Mouse (Mus musculus) layer of hippocampus, adult 11-12 months (tissue): Measurements from ENCODE around the gene Slc16a6.

Experiments
- DNase-seq: peaks from one replicate; pipeline ENCODE4 v3.0.0; 2022; ENCODE audit warnings: low spot score

Slc16a6 gene

DNA sequence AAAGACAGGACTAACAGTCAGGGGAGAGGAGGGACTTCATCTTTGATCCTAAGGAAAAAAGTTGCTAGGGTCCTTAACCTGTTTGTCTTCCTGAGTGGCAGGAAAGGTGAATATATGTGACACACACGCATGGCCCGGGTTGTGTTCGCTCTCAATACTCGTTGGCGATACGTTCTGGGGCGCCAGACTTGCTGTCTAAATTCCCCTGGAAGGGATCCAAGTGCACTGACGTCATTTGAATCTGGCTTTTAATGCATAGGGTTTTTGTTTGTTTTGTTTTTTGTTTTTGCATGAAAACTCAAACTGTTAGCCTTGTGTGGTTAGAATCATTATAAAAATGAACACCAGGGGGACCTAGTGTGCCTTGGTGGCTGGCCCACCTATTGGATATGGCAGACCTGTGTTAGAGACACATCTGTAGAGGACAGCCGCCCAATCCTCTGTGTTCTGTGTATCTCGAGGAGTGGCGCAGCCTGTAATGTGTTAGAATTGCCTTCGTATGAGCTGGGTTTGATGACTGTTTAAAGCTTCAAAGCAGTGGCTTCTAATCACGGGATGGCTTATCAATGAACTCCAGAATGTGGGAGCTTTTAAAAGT, 27.9 kb downstream of the Slc16a6 start:
- peak; percentile 32 for DNase-seq

DNA sequence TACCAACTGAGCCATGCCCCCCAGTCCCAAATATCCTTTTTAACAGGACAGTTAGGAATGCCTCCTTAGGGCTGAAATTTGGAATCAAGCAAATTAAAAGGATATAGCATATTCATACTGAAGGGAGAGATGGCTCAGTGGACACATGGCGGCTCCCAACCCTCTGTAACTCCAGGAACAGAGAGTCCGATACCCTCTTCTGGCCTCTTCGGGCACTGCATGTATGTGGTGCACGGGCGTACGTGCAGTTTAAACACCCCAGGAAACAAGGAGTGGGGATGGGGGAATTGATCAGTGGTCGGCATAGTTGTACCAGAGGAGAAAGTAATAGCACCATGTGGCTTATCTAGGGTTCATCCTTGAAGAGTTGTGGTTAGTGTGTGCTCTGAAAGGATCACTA, 28.8 kb downstream of the Slc16a6 start:
- no peak for DNase-seq

DNA sequence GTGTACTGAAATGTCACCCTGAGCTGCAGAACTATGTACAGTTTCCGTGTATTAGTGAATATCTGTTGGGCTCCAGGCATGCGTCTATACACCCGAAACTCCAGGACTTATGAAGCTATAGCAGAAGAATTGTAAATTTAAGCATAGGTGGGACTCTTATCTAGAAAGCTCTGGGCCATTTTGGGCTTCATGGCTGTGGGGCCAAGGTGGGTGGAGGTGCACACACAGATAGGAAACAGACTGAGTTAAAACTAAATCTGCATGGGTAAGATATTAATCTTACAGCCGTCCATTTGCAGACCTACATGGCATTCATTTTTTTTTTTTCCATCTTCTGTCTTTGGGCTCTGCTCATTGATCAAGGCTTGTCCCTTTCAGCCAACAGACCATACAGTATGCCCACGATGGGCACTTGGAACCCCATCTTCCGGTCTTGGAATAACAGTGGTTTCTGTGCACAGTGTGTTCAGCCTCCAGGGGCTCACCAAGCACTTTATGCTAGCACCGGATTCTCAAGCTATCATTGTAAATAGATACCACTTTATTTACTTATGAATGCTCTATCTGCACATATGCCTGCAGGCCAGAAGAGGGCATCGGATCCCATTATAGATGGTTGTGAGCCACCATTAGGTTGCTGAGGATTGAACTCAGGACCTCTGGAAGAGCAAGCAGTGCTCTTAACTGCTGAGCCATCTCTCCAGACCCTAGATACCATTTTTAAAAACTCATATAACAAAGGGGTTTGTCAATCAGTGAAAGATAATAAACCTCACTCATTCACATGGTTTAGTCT, 29.7 kb downstream of the Slc16a6 start:
- DNase-seq, result no peak

DNA sequence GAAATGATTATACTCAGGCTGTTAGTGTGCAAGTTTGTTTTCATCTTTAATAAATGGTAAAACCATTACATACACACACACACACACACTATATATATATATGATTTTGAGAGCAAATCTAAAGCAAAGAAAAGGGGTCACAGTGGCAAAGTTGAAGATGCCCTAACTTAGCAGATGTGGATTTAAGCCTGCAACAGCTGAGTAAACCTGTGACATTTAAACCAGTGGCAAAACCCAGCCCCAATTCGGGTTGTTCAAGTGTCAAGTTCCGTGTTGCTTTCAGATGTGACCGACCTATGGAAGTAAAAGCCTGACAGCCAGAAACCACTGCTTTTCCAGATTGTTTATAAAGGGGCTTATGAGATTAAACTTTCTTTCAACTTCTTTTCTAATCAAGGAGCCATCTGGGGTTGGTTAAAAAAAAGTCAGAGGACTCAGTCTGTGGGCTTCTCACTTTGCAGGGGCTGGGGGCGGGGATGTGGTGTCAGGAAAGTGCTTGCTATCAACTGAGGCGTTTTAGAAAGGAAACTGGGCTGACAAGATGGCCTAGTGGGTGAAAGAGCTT, 31.1 kb downstream of the Slc16a6 start:
- DNase-seq, result no peak

DNA sequence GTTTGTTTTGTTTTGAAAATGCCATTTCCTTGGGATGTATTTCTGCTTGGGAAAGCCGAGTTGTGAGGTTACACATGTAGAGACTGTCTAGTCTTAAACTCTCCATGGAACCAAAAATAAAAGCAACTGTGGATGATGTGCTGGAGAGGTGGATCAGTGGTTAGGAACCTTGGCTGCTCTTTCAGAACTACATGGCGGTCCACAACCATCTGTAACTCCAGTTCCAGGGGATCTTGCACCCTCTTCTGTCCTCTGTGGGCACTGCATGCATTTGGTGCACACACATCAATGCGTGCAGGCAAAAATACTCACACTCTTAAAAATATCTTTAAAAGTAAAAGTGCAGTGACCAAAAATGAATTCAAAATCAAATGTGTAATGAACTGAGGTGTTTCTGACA, 32.3 kb downstream of the Slc16a6 start:
- no peak for DNase-seq

DNA sequence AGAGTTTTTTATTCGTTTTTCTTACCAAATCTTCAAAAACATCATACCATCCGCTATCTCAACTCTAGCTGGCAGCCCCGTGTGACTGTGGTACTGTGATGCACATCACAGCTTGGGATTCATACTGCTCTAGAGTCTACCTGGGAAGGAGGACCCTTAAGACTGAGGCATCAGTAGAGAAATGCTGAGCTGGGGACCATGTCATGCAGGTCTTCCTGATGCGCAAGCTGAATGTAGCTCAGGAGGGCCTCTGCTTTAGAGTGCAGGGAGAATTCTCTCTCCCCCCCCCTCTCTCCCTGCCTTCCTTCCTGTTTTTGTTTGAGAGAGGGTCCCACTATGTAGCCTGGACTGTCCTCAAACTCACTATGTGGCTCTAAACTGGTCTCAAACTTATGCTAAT, 32.8 kb downstream of the Slc16a6 start:
- DNase-seq, result no peak

DNA sequence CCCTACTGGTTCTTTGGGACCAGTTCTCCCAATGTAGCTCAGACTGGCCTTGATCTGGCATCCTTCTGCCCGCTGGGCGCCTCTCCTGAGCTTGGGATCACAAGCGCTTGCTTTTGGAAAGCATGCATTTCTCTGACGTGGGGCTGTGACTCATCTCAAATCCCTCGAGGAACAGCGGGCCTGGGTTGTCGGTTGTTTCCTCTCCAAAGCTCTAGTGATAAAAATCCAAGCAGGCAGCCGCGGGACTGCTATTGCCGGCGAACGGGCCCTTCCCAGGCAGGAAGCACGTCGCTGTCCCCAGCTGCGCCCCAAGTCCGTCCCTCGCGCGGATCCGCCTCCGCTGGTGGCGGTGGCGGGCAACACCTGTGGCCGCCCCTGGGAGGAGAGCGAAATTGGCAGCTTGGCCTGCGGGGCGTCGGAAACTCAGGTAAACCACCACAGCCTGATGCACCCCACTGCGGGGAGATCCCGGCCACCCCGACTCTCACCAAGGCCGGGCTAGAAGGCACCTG, 33.5 kb downstream of the Slc16a6 start:
- DNase-seq, result peak; percentile 63

DNA sequence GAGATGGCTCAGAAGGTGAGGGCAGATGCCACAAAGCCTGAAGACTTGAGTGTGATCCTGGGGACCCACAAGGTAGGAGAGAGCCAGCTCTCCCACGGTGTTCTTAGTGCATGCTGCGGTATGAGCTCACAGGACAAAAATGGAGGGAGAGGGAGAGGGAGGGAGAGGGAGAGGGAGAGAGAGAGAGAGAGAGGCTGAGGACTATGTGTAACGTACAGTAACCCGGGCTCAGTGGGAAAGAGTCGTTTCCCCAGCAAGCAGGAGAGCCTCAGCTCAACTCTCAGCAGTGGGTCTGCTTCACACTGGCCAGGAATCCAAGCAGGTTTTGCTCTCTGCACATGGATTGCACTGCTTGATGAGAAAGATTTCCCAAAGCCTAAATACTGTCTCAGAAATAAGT, 34.2 kb downstream of the Slc16a6 start:
- DNase-seq, result no peak

DNA sequence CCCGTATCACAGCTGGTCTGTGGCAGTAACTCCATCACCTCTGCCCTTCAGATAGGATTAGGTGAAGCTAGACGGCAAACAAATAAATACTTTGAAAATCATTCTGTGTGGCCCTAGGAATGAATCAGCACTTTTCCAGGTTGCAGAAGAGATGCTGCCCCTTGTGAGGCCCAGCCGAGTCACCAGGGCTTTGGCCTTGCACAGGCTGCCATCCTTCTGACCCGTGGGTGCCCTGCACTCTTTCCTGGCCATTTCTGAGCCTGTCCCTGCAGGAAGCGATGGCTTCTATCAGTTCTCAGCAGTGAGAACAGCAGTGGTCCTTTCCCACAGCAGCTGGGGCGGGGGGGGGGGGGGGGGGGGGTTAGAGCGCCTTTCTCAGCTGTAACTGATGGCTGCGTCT, 36.5 kb downstream of the Slc16a6 start:
- no peak for DNase-seq

DNA sequence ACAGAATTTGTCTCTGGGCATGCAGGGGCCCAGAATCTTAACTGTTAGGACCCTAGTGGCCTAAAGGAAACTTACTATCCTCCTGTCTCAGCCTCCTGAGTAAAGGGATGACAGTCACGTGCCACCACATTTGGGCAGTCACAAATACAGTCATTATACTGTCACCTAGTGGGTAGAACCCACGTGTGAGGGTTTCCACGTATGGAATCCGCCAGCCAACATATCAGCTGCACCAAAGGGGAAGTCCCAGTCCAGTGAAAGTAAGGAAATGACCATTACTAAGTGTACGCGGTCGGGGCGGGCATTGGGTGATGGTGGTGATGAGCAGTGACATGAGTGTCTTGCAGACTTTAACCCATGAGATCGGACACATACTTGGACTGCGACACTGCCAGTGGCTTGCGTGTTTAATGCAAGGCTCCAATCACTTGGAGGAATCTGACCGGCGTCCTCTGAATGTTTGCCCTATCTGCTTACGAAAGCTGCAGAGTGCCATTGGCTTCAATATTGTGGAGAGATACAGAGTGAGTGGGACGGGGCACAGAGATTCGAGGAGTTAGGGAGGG, 39.1 kb downstream of the Slc16a6 start:
- DNase-seq, result no peak

DNA sequence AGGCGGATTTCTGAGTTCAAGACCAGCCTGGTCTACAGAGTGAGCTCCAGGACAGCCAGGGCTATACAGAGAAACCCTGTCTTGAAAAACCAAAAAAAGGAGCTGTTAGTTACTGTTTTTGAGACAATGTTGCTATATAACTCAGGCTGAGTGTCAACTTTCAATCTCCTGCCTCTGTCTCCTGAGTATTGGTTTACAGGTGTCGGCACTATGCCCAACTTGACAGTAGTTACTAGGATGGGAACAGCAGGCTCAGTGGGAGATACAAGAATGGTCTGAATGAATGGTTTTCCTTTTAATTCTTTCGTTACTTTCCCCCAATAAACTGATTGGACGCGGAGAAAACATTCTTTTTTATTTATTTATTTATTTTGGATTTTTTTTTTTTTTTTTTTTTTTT, 46.0 kb downstream of the Slc16a6 start:
- DNase-seq, result no peak

DNA sequence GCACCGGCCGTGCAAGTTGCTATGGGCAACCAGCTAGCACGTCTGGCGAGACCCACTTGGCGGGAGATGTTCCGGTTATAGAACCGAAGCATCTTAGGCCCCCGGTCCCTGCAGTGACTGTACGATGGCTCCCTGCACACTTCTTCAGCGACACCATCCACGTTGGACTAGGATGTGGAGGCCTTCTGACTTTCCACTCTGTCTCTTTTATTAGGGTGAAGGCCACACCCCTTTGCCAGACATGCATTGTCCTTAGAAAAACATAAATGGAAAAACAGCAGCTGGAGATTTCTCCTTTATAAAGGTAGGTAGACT, 47.2 kb downstream of the Slc16a6 start:
- DNase-seq, result no peak

DNA sequence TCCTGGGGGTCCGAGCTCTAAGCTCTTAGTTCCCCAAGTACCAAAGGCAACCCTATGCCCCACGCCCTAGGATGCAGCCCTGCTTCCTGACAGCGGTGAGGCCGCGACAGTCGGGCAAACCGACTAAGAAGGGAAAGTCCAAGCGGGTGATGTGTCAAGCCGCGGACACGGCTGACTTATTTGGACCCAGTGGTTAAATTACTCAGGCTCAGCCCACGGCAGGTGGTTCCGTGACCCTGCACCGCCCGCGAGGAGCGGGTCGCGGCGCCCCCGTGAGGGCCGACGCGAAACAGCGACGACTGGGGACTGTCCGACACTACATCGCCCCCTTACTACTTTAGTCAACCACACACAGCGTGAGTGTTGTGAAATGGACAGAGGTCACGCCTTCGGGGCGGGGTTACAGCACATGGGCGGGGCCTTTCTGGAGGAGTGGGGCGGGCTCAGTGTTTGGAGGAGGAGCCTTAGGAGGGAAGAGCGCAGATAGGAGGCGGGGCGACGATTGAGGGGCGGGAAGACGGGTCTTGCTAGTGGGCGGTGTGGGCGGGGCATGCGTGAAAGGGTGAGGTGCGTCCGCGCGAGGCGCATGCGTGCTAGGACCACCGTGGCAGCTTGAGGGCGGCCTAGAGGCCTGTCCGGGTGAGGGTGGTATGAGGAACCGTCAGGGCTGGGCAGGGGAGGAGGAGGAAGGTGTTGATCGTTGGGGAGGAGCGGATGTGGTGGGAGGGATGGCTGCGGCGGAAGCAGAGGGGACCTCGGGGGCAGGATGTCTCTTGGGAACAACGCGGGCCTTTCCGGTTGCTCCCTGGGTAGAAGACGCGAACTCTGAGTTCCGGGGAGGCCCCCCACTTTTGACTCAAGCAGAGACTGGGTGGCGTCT, 47.8 kb downstream of the Slc16a6 start, which contains the start of gene Amz2:
Gene Amz2, plus strand, starts transcription at position 555 of the 880 bp plus-strand sequence.
- peak; percentile 99 for DNase-seq

DNA sequence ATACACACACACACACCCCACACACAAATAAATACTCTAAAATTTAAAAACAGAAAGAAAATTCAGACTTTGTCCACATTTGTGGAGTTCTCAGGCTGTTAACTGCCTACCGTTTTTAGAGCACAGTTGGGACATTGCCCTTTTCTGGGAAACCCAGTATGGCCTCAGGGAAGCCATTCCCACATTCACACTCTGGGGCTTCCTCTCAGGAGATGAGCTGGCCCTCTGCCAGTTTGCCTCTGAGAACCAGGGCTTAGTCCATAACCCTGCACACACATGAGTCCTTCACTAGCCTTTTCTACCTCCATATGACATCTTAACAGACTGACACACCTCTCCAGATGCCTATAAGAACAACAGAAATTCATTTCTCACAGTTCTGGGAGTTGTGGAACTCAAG, 50.1 kb downstream of the Slc16a6 start:
- DNase-seq, result no peak

DNA sequence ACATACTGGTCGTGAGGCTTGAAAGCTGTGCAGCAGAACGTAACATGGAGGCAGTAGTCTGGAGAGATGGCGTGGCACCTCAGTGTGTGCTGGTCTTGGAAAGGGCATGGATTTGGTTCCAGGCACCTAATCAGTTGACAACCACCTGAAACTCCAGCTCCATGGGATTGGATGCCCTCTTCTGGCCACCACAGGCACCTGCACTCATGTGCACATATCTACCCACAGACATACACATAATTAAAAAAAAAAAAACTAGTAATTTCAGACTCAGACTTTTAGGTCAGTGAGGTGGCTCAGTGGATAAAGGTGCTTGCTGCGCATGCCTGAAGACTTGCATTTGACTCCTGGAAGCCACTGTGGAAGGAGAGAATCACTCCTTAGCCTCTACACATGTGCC, 51.1 kb downstream of the Slc16a6 start:
- no peak for DNase-seq

DNA sequence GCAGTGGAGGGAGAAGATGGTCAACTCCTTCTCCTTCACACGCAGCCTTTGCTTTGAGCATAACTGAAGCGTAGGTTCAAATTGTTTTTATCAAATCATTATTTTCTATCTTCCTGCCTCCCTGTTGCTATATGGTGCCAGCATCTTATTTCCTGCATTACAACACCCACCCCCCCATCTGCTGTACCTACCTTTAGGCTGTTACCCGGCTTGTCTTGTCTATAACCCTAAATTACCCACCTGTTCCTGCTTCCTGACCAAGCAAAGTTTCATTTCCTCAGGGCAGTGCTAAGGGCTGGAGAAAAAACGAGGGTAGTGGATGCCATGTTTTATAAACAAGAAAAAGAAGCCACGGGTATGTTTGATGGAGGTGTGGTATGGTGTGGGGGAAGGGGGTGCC, 52.2 kb downstream of the Slc16a6 start:
- no peak for DNase-seq

DNA sequence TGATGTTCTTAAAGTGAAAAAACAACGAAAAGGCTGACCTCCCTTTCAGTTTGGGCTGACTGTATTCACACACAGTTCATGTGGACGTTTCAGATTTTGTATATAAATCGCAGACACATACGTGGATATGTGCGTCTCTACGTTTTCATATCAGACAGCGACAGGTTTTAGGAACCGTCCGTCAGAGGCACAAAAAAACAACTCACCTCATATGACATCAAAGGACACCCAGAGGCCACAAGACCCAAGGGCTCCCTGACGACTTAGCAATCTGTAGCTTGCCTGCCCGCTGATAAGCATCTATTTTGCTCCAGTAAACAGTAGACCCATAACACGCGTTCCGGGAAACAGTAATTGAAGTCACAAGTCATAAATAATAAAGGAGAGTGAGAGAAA, 52.8 kb downstream of the Slc16a6 start:
- DNase-seq, result no peak

DNA sequence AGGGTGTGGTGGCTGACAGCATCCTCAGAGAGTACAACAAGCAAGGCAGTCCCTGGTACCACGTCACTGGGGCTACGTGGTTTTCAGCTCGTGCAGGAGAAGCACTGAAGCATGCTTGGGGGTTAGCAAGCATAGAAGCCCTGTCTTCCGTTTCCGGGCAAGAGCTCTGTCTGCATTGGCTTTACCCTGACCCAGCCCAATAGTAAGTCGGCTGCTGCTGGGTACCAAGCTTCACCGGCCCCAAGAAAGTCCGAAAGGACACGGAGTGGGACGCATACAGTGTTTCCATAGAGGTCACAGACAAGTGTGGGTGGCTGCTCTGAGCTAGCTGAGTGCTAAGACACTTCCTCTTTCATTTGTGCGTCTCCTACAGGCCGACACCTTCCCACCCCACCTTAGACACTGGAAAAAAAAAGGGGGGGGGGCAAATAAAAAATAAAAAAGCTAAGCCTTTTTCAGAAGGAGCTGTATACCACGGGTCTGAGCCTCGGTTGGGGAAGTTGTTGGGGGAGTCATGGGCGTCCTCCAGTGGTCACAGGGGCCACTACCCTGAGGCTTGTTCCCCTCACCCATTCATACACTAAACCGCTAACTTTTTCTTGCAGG, 53.3 kb downstream of the Slc16a6 start:
- DNase-seq, result no peak

DNA sequence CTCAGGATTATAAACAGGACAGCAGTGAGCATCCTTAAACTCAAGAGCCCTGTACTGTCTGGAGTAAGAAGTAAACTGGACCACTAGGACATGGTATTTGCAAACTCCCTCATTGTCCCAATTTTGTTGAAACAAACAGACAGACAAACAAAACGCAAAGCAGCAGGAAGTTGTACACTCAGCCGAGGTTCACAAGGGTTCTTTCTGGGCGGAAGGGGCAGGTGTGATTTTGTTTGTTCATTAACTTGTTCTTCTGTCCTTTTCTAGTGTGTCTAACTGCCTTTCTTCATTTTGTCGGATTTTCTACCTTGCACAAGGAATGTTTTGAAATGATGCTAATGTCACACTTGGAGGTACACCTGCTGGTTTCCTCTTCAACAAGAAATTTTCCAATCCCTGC, 53.9 kb downstream of the Slc16a6 start:
- no peak for DNase-seq

DNA sequence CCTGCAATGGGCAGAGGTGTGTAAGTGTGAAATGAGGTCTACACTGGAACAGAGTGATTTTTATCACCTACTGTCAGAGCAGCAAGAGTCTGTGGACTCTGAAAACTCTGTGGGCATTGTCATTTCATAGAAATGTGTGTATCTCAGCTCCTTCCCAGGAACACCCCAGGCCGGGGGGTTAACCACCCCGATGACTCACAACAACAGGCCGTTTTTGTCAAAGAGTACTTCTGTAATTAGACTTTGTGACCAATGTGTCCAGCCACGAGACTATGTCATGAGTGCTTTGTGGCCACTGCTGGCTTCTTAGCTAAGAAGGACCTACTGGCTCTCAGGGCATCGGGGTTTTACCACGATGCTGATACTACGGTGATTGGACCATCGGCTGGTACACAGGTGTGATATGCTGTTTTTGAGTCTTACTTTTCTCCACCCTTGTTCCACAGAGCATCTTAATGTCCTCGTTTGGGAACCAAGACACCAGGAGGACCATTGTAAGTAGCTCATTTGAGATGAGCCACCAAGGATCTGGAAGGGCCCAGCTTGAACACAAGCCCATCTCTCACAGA, 55.8 kb downstream of the Slc16a6 start:
- no peak for DNase-seq

DNA sequence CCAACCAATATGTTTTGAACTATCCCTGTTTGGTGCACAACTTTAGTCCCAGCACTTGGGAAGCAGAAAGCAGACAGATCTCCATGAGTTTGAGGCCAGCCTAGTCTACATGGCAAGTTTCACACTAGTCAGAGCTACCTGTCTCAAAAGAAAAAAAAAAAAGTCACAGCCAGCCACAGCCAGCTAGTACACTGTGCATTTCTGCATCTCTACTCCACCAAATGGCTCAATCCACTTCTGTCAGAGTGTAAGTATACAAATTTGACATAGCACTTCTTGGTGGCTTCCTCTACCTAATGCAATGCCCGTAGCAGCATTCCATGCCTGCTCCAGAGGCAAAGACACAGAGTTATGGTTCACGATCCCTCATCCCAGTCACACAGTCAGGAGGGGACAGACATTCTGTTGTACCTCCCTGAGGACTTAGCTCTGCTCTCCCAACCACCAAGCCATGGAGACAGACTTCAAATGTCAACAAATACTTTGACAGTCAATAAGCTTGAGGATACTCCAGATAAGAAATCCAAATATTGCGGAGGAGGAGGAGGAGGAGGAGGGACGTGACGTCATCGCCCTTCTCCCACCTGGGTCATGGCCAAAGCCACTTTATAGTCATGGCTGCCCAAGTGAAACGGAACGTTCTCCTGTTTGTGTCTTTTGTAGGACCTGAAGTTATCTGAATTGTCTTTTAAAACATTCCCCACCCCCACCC, 56.5 kb downstream of the Slc16a6 start:
- DNase-seq, result no peak
